Mouse (Mus musculus) splenic B cell, adult 2 months (primary cell): Measurements from ENCODE around the gene Tnfrsf8.

ENCODE experiments used
- DNase-seq: peaks from one replicate; pipeline ENCODE4 v3.0.0-alpha.2; 2011; ENCODE audit warnings: low read depth, low spot score
- H3K27me3 ChIP-seq: 2 replicates; pipeline ENCODE4 v1.6.1; 2012; ENCODE audit warnings: mild to moderate bottlenecking, low read length, moderate library complexity, mixed read lengths; ENCODE audit not compliant: control insufficient read depth, poor library complexity, insufficient read depth, severe bottlenecking
- H3K36me3 ChIP-seq: 2 replicates; pipeline ENCODE4 v1.6.1; 2012; ENCODE audit warnings: mild to moderate bottlenecking, low read length, moderate library complexity, mixed read lengths; ENCODE audit not compliant: control insufficient read depth, poor library complexity, insufficient read depth, severe bottlenecking

The Tnfrsf8 gene

GRCm38 (mm10) chr4:145267631-145268110 is 47.3 kb downstream of the Tnfrsf8 start:
- DNase-seq, result no peak
- Histone ChIP-seq H3K36me3 (no peaks in the 10 kb centered on the region), H3K27me3 (no peaks in the 10 kb centered on the region)

GRCm38 (mm10) chr4:145266505-145266904 is 48.5 kb downstream of the Tnfrsf8 start:
- H3K36me3 ChIP-seq, result no peaks in the 10 kb centered on the region
- H3K27me3 ChIP-seq, result no peaks in the 10 kb centered on the region
- DNase-seq, result no peak

- no peaks in the 10 kb centered on the region for H3K36me3 ChIP-seq
- no peaks in the 10 kb centered on the region for H3K27me3 ChIP-seq
- no peak for DNase-seq
These were observed 50.2 kb downstream of the Tnfrsf8 start for GRCm38 (mm10) chr4:145264761-145265160.

GRCm38 (mm10) chr4:145263583-145263982 is 51.4 kb downstream of the Tnfrsf8 start:
- no peak for DNase-seq
- Histone ChIP-seq H3K27me3 (no peaks in the 10 kb centered on the region), H3K36me3 (no peaks in the 10 kb centered on the region)

GRCm38 (mm10) chr4:145260802-145261201 is 54.2 kb downstream of the Tnfrsf8 start:
- no peaks in the 10 kb centered on the region for H3K36me3 ChIP-seq
- no peak for DNase-seq
- H3K27me3 ChIP-seq, result no peaks in the 10 kb centered on the region

- Histone ChIP-seq H3K36me3 (no peaks in the 10 kb centered on the region), H3K27me3 (no peaks in the 10 kb centered on the region)
- no peak for DNase-seq
These were observed 57.1 kb downstream of the Tnfrsf8 start for GRCm38 (mm10) chr4:145257751-145258434.

GRCm38 (mm10) chr4:145256144-145256543 is 58.8 kb downstream of the Tnfrsf8 start:
- H3K36me3 ChIP-seq, result no peaks in the 10 kb centered on the region
- H3K27me3 ChIP-seq, result no peaks in the 10 kb centered on the region

GRCm38 (mm10) chr4:145254418-145254817 is 60.5 kb downstream of the Tnfrsf8 start:
- peak; percentile 91 for DNase-seq
- no peaks in the 10 kb centered on the region for H3K36me3 ChIP-seq
- no peaks in the 10 kb centered on the region for H3K27me3 ChIP-seq

More at GRCm38 (mm10) chr4:145256144-145256543, 58.8 kb downstream of the Tnfrsf8 start:
- no peak for DNase-seq

- no peaks in the 10 kb centered on the region for H3K27me3 ChIP-seq
- H3K36me3 ChIP-seq, result no peaks in the 10 kb centered on the region
- no peak for DNase-seq
These were observed 62.4 kb downstream of the Tnfrsf8 start for GRCm38 (mm10) chr4:145252611-145253010.

GRCm38 (mm10) chr4:145251546-145251945 is 63.4 kb downstream of the Tnfrsf8 start:
- Histone ChIP-seq H3K36me3 (no peaks in the 10 kb centered on the region), H3K27me3 (no peaks in the 10 kb centered on the region)
- no peak for DNase-seq

- peak; percentile 30 for DNase-seq
- H3K36me3 ChIP-seq, result no peaks in the 10 kb centered on the region
These were observed 65.0 kb downstream of the Tnfrsf8 start for GRCm38 (mm10) chr4:145250002-145250401.

GRCm38 (mm10) chr4:145247556-145247955 is 67.4 kb downstream of the Tnfrsf8 start:
- H3K36me3 ChIP-seq, result no peaks in the 10 kb centered on the region
- no peak for DNase-seq
- no peaks in the 10 kb centered on the region for H3K27me3 ChIP-seq

More at GRCm38 (mm10) chr4:145250002-145250401, 65.0 kb downstream of the Tnfrsf8 start:
- no peaks in the 10 kb centered on the region for H3K27me3 ChIP-seq

- peak; percentile 86 for DNase-seq
- no peaks in the 10 kb centered on the region for H3K27me3 ChIP-seq
- H3K36me3 ChIP-seq, result no peaks in the 10 kb centered on the region
These were observed 68.6 kb downstream of the Tnfrsf8 start, which contains the start of gene Tnfrsf1b for GRCm38 (mm10) chr4:145246173-145247011. Gene Tnfrsf1b (minus strand): TSS chr4:145246870.

GRCm38 (mm10) chr4:145245581-145245980 is 69.4 kb downstream of the Tnfrsf8 start:
- H3K27me3 ChIP-seq, result no peaks in the 10 kb centered on the region
- no peak for DNase-seq
- H3K36me3 ChIP-seq, result no peaks in the 10 kb centered on the region

- no peaks in the 10 kb centered on the region for H3K27me3 ChIP-seq
- no peak for DNase-seq
- H3K36me3 ChIP-seq, result no peaks in the 10 kb centered on the region
These were observed 70.3 kb downstream of the Tnfrsf8 start for GRCm38 (mm10) chr4:145244676-145245075.
